Mouse (Mus musculus): ENCODE measurements around the gene Cdc42bpg.

GRCm38 (mm10) chr19:6314513-6314912 lies 8.3 kb downstream of the Cdc42bpg start:
- TF ChIP-seq POLR2A (IDR thresholded peaks at IDR 0.05; ENCODE audit: extremely low read depth, insufficient read depth, low read length): no peak
- TF ChIP-seq CTCF (IDR thresholded peaks at IDR 0.05; ENCODE audit: extremely low read depth, insufficient read depth, low read length): no peak
